Mouse (Mus musculus) bone marrow, adult 2 months (tissue): ENCODE results near the gene Kirrel2.

Source experiments
- CTCF ChIP-seq: fragments of 200-500 bp; IDR thresholded peaks from 2 replicates; pipeline ENCODE4 v1.5.1; 2011; ENCODE audit warnings: low read length, control low read depth; ENCODE audit not compliant: control insufficient read depth, insufficient read depth
- POLR2A ChIP-seq: fragments of 200-500 bp; IDR thresholded peaks from 2 replicates; pipeline ENCODE4 v1.6.1; 2011; ENCODE audit warnings: low read depth, mild to moderate bottlenecking, control low read depth, low read length, borderline replicate concordance; ENCODE audit not compliant: control insufficient read depth

- TF ChIP-seq CTCF = no peak
- TF ChIP-seq POLR2A = no peak
Observed at GRCm38 (mm10) chr7:30429327-30429726, 28.2 kb downstream of the Kirrel2 start.
